Mouse (Mus musculus): ENCODE measurements around the gene Lpin2.

DNA sequence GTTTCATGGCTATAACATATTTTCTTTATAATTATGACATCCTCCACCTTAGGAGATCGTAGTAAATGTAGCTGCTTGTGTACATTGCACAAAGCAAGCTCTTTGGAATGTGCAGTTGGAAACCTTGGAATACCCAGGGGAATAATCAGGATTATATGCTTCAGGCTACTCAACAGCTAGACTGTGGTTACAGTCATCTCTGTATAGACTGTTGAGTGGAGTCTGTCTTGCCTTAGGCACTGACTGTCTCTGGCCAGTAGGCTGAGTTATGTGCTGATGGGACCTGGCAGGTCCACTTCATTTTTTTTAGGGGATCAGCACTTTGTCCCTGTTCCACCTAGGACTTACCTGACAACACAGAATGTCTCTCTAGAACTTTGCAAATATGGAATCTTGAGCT lies 31.3 kb downstream of the Lpin2 start:
- TF ChIP-seq FLI1 (IDR thresholded peaks at IDR 0.05; ENCODE audit: low read length) (no peak), GATA1 (IDR thresholded peaks at IDR 0.05; ENCODE audit: borderline replicate concordance, low read length) (no peak)
